Mouse (Mus musculus) MN1 (cell line): ENCODE data around the gene Pagr1a.

ENCODE experiments used
- DNase-seq: peaks from one replicate; pipeline ENCODE4 v3.0.0-alpha.2; 2016; ENCODE audit warnings: low spot score

Pagr1a gene

DNA sequence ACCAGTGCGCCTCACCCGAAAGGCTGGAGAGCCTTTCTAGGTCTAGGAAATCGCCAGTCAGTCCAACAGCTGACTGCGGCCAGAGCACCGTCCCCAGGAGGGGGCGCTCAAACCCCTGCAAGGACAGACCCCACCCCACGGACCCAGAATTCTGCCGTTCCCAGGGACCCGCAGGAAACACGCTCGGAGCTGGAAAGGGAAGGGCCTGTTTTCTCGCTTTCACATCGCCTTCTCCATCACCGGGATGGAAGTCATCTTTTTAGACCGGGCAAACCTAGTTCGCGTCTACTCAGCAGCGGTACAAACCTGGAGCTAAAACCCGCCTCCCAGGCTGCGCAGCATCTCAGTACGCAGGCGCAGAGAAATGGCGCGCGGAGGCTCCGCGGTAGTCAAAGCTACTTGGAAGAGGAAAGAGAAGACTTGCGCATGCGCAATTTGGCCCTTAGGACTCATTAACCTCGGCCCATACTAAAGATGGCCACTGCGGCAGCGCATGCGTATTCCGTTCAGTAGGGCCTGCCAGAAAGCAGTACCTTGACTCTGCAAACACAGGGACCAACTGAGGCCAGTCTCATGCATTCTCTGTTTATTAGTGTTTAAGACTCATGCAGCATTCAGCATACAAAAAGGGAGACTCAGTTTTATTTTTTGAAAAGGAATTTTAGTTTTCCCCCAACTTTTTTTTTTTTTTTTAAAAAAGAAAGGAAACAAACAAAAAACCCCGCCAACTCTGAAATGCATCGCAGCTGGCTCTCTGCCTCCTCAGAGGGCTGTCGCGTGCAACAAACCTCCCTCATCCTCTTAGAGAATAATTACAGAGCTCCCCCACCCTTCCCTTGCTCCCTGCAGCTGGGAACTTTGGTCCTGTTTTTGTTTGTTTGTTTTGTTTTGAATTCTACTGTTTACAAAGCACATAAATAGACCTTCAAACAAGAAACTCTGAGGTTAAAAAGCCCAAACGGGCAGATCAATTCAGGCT, at the start of gene Pagr1a:
TSS of gene Pagr1a (minus strand) at position 382 of the 979 bp plus-strand sequence.
- DNase-seq = peak; percentile 99

GRCm38 (mm10) chr7:127066317-127066716, 49.2 kb upstream of the Pagr1a start:
- no peak for DNase-seq

- DNase-seq = no peak
Measured at GRCm38 (mm10) chr7:127065538-127065937, 48.4 kb upstream of the Pagr1a start.

- no peak for DNase-seq
Measured at GRCm38 (mm10) chr7:127055026-127055585, 38.0 kb upstream of the Pagr1a start.

DNA sequence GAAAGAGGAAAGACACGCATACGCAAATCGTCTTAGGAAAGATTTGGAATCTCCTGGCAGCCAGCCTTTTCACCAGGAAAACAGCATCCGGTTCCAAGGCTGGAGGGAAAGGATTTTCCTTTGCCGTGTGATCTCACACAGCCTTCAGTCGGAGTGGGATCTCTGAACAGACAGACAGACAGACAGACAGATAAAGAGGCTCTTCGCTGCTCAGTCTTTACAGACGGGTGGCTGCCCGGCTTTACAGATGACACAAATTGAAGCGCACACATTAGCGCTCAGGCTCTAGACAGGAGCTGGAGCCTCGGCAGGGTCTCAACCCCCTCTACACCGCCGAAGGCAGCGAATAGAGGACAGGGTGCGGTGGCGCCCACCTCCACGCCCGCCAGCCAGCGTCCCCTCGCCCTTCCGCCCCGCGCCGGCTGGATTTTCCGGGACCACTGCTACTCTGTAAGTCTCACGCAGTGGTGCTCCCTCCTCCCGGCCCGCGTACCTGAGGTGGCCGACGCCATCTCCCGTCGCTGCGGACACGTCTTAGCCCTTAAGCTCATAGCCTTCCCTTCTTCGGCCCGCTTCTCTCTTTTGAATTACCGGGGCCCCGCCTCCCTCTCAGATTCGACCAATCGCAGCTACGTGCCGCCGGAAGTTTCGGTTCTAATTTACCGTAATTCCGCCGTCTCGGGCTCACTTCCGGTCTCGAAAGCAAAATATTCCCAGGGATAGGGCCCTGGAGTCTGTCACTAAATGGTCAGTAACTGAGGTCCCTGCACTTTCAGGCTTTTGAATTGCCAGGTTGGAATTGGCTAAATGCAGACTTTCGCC, 24.9 kb upstream of the Pagr1a start, which contains the start of gene Kif22:
TSS of gene Kif22 (minus strand) at position 621 of the 822 bp plus-strand sequence.
- DNase-seq = peak; percentile 94

GRCm38 (mm10) chr7:127031244-127031643, 14.1 kb upstream of the Pagr1a start:
- DNase-seq = no peak

- peak; percentile 79 for DNase-seq
Measured at GRCm38 (mm10) chr7:127030172-127030571, 13.0 kb upstream of the Pagr1a start.

GRCm38 (mm10) chr7:127027885-127028284, 10.7 kb upstream of the Pagr1a start:
- DNase-seq = peak; percentile 57

GRCm38 (mm10) chr7:127026984-127027726, 10.0 kb upstream of the Pagr1a start, which contains the start of gene Maz:
Gene Maz (minus strand): TSS chr7:127027037.
- DNase-seq = peak; percentile 99

DNA sequence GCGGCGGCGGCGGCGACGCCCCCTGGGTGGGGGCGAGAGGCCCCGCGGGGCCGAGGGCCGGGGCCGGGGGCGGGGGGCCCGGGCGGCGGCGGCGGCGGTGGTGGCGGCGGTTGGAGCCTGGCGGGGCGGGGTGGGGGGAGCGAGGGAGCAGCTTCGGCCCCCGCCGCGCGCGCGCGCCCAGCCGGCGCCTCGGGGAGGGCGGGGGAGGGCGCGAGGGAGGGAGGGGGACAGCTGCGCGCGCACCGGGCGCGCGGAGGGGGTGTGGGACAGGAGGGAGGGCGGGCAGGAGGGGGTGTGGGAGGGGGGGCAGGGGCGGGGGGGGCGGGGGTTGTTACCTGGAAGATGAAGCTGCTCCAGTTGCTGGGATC, 9.4 kb upstream of the Pagr1a start:
- DNase-seq = no peak

DNA sequence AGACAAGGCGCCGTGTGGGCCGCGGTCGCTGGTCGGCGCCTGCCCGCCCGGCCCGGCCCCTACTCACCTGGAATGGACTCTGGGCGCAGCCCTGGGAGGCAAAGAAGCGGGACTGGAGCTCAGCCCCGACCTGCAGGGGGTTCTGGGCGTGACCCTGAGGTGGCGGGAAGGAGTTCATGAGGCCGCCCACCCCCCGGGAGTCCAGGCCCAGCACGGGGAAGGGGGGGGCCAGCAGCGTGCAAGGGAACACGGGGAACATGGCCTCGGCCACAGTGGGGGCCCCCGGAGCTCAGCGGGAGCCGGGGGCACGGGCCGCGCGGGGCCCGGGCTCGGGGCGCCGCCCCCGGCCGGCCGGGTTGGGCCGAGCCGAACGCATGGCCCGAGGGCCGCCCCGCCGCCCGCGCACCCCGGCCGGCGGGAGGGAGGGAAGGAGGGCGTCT, 9.0 kb upstream of the Pagr1a start:
- peak; percentile 71 for DNase-seq

GRCm38 (mm10) chr7:127025556-127026160, 8.5 kb upstream of the Pagr1a start:
- peak; percentile 52 for DNase-seq

DNA sequence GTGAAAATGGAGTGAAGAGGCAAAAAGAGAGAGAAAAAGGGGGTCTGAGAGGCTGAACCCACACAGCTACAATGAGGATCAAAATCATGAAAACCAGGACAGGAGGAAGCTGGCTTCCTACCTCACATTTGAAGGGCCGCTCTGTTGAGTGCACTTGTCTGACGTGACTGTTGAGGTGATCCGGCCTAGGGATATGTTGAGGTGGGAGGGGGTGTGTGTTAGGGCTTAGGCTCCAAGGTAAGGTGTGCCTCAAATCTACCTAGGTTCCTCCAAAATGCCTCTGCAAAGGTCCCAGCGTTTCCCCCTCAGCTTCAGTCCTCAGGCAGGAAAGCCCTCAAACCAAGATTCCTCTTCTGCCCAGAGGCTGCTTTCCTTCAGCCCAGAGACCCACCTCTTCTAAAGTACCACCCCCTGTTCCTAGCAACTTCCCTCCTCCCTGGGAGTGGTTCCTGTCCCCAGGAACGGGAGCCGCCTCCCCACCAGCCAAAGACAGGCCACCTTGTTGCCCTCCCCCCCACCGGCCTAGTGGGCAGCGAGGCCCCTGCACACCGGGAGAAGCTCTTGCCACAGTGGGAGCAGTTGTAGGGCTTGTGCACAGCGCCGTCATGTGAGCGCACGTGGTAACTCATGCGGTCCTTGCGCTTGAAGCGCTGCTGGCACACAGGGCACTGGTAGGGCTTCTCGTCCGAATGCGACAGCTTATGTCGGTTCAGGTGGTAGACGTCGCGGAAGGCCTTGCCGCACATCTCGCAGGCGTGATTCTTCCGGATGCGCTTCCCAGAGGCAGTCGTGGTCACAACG, 7.8 kb upstream of the Pagr1a start:
- DNase-seq = peak; percentile 90

GRCm38 (mm10) chr7:127023896-127024690, 6.9 kb upstream of the Pagr1a start:
- DNase-seq = no peak

GRCm38 (mm10) chr7:127023272-127023691, 6.1 kb upstream of the Pagr1a start:
- DNase-seq = peak; percentile 61

DNA sequence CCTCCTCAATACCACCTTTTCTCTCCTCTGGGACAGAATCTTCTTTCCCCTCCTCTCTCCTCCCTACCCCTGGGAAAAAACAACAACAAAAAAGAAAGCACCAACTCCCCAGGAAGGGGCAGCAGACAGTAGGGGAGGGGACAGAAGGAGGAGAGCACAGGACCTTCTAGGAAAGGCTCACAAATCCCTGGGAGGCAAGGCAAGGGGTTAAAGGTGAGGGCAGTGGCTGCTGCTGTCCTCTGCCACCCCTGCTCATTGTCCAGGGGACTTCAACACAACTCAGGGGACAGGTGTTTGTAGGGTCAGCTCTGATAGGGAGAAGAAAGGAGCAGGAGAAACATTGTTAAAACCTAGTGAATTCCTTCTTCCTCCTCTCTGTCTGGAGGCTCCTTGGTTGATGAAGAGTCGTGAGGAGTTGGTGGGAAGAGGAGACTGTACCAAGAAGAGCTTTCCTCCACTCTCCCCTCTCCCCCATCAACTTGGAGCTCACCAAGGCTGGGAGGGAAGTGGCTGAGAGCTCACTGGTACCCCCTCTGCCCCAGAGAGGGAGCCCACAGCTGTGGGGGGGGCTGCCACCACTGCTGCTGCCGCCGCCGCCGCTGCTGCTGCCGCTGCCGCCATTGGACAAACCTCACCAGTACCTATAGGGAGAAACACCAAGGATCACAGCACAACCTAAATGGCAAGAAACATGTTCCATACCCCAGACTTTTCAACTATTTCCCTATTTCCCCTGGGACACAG, 5.5 kb upstream of the Pagr1a start:
- no peak for DNase-seq

DNA sequence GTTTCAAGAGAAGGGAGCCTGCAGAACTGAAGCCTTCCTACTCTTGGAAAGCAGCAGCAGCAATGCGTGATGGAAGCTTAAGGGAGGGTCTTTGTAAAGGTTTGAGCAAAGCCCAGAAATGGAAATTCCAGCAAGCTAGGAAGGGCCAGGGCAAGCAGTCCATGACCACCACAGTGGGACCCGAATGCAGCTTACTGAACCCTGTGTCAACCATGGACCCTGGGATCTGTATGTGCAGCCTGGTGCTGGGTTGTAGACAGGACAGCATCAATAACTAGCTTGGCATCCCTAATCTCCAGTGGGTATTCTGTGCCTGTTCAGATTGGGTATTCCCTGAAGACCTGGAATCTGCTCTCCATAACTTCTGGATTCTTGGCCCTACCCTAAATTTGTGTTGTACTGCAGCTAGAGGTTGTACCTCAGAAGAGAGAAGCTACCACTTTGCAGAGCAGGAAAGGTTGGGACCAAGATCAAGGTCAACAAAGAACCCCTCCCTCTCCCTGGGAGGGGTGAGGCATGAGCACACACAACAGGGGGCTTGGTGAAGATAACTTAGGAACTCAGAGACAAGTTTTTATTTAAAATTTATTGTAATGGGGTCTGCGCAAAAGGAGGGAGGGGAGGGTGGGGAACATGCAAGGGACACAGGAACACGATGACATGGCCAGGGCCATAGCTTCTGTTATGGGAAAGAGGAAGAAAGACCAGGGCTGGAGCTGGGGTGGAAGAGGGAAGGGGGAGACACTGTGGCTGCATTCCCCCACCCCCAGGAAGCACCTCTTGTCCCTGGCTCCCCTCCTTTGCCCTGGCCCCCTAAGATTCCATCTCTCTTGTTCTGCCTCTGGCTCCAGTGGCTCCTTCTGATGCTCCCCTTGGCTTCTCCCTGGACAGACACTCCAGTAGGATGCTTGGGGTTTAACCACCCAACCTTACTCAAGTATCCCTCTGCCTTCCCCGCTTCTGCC, 4.7 kb upstream of the Pagr1a start:
- peak; percentile 49 for DNase-seq
